Mouse (Mus musculus) neutrophil, adult 5-6 weeks (primary cell): ENCODE results near the gene Vamp2. TPM values are rescaled to one million over a fixed set of nuclear protein-coding genes. Genes with fewer than 3 reads are reported as not detected.

Experiments
- ATAC-seq: fragments of 151-379, 151-347 bp; 2 replicates; pipeline ENCODE4 v1.8.0; 2017; ENCODE audit warnings: mild to moderate bottlenecking, moderate TSS enrichment; ENCODE audit not compliant: insufficient number of reproducible peaks, poor library complexity, low FRiP score, severe bottlenecking; ENCODE audit errors: extremely low read depth
- total RNA-seq: library from RNA; stranded (forward); fragments of 200-1000 nt; gene quantifications from 2 replicates; pipeline ENCODE4 v1.2.3, GENCODE M21; 2017

The Vamp2 gene
- total RNA-seq, 1 experiment from 2014 or later: 108 TPM

GRCm38 (mm10) chr11:69095511-69096231 lies 7.4 kb downstream of the Vamp2 start:
- no peak for ATAC-seq

GRCm38 (mm10) chr11:69096360-69096986 lies 8.2 kb downstream of the Vamp2 start:
- ATAC-seq: no peak

DNA sequence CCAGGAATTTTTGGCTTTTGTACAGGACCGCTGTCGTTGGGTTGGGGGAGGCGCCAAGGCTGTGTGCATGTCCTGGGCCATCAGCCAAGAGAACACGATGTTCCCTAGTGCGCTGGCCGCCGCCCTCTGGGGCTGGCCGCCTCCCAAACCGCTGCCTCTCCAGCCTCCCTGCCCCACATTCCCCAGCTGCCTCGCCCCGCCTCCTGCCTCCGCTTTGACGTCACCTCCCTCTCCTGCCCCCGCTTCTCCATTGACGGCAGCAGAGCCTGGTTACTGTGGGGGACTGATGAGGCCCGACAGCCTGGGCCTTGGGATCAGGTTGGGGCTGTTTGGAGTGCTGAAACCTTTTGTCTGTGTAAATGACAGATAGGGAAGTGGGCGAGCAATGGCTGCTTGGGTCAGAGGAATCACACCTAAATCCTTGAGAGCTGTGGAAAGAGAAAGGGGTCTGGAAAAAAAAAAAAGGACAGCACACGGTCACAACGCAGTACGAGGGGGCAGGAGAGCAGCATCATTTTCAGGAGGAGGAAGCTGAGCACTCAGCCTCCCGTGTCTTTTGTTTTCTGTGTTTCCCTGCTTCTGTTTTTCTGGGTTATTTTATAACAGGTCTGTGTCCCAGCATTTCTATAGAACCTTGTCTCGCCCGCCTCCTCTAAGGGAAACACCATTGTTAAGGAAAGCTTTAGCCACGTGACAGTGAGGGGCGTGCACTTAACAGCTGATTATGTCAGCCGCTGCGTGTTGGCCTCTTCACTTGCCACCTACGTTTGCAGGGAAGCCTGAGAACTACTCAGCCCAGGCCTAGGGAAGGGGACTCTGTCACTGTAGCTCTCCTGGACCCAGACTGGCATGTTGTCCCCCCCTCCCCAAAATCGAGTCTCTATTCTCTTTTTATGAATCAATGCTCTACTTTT lies 9.0 kb downstream of the Vamp2 start:
- ATAC-seq: peak; percentile 18

DNA sequence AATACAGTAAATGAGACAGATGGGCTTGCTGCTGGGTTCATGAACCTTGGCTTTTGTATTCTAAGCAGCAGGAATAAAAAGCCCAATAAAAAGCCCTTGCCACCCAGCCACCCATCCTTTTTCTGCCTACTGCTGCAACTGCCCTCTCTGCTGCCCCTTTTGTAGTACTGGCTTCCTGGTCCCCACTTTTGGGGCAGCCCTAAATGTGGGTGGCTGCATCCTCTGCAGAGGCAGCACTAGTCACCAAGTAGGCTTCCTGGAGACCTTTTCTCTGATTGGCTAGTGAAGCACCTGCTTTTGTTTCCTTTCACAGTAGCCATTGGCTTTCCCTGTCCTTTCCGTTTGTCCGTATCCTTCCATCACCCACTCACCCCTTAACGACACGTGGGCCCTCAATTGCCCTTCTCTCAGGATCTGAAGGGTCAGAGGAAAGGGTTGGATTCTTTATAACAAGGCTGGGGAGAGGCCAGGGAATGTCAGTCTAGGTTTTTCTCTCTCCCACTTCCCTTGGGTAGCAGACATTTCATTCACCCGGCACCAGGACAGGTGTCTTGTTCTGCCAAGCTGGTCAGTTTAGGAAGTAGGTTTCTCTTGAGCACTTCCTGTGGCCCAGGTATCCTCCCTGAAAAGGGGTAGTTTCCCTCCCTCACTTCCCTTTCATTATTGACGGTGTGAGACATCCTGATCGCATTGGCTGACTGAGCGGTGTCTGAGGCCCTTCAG lies 9.9 kb downstream of the Vamp2 start:
- ATAC-seq: no peak

DNA sequence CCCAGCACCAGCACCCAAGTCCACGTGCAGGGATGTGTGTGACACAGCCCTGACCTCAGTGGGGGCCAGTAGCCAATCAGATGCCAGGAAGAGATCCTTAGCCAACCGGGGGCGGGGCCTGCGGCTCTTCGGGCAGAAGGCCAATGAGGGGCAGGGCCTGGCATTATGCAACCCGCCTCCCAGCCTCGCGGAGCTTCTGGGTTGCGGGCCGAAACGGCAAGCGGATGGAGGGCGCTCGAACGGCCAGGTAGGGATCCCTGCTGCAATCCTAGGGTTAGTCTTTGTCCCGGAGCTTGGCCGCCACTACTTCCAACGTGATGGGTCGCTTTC lies 10.4 kb downstream of the Vamp2 start:
- peak; percentile 55 for ATAC-seq

- ATAC-seq: no peak
These were observed 11.1 kb downstream of the Vamp2 start for GRCm38 (mm10) chr11:69099177-69099914.

DNA sequence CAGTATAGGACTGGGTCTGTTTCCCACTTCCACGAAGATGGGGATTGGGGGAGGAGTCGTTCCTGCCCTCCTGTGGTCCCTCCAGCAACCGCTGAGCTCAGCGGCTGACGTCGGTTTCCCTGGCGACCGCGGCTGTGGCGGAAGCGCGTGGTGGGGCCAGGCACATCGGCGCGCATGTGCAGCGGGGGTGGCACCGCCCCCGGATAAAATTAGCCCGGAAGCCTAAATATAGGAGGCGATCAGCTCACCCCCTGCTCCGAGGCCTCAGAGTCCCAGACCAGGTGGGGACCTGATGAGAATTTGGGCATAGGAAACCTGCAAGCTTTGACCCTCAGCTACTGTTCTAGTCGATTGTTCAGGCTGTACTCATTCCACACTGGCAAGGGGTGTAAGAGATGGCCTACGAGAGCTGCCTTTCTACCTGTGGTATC lies 11.6 kb downstream of the Vamp2 start:
- ATAC-seq: peak; percentile 7

- no peak for ATAC-seq
These were observed 12.5 kb downstream of the Vamp2 start for GRCm38 (mm10) chr11:69100639-69101360.

DNA sequence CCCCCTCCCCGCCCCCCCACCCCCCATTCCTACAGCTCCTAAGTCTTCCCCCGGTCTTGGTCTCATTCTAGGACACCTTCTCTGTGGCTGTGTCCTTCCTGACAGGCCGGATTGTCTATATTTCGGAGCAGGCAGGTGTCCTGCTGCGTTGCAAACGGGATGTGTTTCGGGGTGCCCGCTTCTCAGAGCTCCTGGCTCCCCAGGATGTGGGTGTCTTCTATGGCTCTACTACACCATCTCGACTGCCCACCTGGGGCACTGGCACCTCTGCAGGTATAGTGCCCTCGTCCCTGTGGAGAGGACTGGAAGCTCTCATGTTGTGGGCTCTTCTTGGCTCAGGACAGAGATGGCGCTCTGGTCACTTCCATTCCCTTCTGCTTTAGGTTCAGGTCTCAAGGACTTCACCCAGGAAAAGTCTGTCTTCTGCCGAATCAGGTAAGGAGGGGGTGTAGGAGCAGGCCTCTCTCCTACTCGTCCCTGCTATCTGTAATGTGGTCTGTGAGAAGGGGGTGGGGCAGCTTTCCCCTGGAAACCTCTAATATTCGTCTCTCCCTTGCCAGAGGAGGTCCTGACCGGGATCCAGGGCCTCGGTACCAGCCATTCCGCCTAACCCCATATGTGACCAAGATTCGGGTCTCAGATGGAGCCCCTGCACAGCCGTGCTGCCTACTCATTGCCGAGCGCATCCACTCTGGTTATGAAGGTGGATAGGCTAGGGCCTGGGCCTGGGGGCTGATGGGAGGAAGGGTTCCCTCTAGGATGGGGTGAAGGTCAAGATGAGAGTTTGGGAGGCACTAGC lies 13.5 kb downstream of the Vamp2 start:
- ATAC-seq: no peak

GRCm38 (mm10) chr11:69102403-69102725 lies 14.1 kb downstream of the Vamp2 start:
- ATAC-seq: no peak

DNA sequence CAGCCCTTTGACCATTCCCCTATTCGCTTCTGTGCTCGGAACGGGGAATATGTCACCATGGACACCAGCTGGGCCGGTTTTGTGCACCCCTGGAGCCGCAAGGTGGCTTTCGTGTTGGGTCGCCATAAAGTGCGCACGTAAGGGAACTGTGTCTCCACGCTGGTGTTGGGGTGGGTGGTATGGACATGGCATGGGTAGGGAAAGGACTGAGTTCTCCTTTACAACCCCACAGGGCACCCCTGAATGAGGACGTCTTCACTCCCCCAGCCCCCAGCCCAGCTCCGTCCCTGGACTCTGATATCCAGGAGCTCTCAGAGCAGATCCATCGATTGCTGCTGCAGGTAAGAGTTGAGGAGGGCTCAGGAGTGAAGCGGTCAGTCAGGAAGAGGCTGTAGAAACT lies 14.8 kb downstream of the Vamp2 start:
- no peak for ATAC-seq

DNA sequence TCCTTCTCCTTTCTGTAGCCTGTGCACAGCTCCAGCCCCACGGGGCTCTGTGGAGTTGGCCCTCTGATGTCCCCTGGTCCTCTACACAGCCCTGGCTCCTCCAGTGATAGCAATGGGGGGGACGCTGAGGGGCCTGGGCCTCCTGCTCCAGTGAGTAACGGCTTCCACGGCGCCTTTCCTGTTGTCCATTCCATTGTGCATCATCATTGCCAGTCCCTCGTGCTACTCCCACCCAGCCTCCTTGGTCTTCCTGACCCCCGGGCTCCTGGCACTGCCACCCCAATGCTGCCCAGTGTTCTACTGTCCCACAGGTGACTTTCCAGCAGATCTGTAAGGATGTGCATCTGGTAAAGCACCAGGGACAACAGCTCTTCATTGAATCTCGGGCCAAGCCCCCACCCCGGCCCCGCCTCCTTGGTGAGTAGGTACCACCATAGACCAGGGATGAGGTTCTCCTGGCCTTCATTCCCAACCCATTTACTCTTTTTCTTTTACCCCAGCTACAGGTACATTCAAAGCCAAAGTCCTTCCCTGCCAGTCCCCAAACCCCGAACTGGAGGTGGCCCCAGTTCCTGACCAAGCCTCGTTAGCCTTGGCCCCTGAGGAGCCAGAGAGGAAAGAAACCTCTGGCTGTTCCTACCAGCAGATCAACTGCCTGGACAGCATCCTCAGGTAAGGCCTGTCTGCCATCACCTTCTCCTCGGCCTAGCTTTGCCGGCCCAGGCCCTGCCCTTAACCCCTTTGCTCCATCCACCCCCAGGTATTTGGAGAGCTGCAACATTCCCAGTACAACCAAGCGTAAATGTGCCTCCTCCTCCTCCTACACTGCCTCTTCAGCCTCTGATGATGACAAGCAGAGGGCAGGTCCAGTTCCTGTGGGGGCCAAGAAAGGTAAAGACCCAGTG lies 15.5 kb downstream of the Vamp2 start:
- ATAC-seq: no peak

- ATAC-seq: no peak
These were observed 16.2 kb downstream of the Vamp2 start for GRCm38 (mm10) chr11:69104487-69104886.

DNA sequence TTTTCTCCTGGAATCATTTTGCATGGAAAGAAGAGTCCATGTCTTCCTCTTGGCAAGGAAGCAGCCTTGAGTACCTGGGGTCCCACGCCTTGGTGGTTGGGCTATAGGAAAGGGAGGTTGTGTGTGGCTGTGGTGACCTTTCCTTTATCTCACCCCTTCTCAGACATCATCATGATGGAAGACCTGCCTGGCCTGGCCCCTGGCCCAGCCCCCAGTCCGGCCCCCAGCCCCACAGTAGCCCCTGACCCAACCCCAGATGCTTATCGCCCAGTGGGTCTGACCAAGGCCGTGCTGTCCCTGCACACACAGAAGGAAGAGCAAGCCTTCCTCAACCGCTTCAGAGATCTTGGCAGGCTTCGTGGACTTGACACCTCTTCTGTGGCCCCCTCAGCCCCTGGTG lies 16.9 kb downstream of the Vamp2 start:
- no peak for ATAC-seq

DNA sequence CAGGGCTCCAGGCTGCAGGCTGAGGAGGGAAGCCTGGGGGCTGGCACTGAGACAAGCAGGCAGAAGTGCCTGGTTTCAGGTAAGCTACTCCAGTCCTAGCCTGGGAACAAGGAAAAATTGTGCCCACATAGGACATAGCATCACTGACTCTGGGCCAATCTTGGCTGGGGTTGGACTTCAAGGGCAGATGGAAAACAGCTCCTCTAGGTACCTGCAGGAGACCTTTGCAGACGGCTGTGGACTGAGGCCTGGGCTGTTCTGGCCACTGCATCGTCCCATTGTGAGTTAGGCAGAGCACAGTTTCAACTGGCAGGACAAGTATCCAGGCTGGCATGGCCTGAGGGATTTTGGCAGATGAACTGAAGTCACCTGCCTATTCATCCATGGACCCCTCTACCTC lies 17.5 kb downstream of the Vamp2 start:
- ATAC-seq: no peak

DNA sequence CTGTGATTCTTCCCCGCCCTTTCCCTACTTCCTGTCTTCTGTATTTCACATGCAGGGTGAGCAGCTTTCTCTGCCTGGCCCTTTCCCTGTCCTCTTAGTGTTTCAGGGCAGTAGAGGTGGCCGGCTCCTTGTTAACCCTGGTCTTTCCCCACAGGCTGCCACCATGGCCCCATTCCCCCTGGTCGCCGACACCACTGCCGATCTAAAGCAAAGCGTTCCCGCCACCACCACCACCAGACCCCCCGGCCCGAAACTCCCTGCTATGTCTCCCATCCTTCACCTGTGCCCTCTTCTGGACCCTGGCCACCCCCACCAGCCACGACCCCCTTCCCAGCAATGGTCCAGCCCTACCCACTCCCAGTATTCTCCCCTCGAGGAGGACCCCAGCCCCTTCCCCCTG lies 18.0 kb downstream of the Vamp2 start:
- ATAC-seq: no peak
